Mouse (Mus musculus): ENCODE measurements at regions not wholly inside any gene's neighbourhood (a gene's known extent, or its start where the extent isn't known, plus 50 kb on each side); places are given as distances from the start of the nearest gene placed in this dataset.

DNA sequence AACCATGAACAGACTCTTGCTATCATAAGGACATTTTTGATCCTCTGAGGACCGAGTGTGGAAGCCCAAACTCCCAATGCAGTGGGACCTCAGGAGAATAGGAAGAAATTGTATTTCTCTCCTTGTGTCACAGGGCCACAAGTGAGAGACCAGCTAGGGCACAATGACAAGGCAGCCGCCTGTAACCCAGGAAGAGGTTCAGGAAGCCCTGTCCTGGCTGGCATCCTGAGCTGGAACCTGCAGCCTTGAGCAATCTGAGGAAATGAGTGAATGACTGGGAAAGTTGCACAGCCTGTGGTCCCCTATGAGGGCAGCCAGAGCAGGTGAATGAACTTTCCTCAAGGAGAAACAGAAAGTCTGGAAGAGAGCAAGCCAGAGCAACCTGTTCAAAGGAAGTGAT is 142.0 kb upstream of the Tut7 start:
- Histone ChIP-seq H3K36me3 (no peaks in the 10 kb centered on the region), H3K4me3 (no peak overlapping the region), H3K4me1 (peaks cover 14% of the 10 kb centered on the region), H3K27me3 (ENCODE audit: low read depth, poor library complexity, severe bottlenecking) (peaks cover 46% of the 10 kb centered on the region), H3K27ac (replicated peaks) (no peak overlapping the region), H3K9me3 (replicated peaks) (no peaks in the 10 kb centered on the region)
- DNase-seq (ENCODE audit: low spot score) = no peak
- 91% methylated on average over 2 of the region's 2 CpGs for WGBS

GRCm38 (mm10) chr13:59962676-59963664 is 140.0 kb upstream of the Tut7 start:
- WGBS = 82% methylated on average over 21 of the region's 21 CpGs

GRCm38 (mm10) chr13:59956441-59956840 is 133.5 kb upstream of the Tut7 start:
- H3K27me3 ChIP-seq (ENCODE audit: low read depth, poor library complexity, severe bottlenecking) = no peaks in the 10 kb centered on the region
- H3K4me1 ChIP-seq = peaks cover 9% of the 10 kb centered on the region
- 70% methylated on average over 2 of the region's 2 CpGs for WGBS
- no peak overlapping the region for H3K4me3 ChIP-seq
- no peak for DNase-seq (ENCODE audit: low spot score)
- H3K9me3 ChIP-seq (replicated peaks) = no peaks in the 10 kb centered on the region
- H3K27ac ChIP-seq (replicated peaks) = no peak overlapping the region
- H3K36me3 ChIP-seq = no peaks in the 10 kb centered on the region

More at GRCm38 (mm10) chr13:59962676-59963664, 140.0 kb upstream of the Tut7 start:
- no peaks in the 10 kb centered on the region for H3K4me1 ChIP-seq
- no peak overlapping the region for H3K4me3 ChIP-seq
- H3K36me3 ChIP-seq = no peaks in the 10 kb centered on the region
- peaks cover 26% of the 10 kb centered on the region for H3K27me3 ChIP-seq (ENCODE audit: low read depth, poor library complexity, severe bottlenecking)
- no peak for DNase-seq (ENCODE audit: low spot score)
- no peaks in the 10 kb centered on the region for H3K9me3 ChIP-seq (replicated peaks)
- no peak overlapping the region for H3K27ac ChIP-seq (replicated peaks)

- Histone ChIP-seq H3K27ac (replicated peaks) (no peak overlapping the region), H3K27me3 (ENCODE audit: low read depth, poor library complexity, severe bottlenecking) (no peaks in the 10 kb centered on the region), H3K36me3 (no peaks in the 10 kb centered on the region), H3K4me1 (peaks cover 19% of the 10 kb centered on the region), H3K9me3 (replicated peaks) (no peaks in the 10 kb centered on the region), H3K4me3 (no peak overlapping the region)
- WGBS = 62% methylated on average over 4 of the region's 4 CpGs
- no peak for DNase-seq (ENCODE audit: low spot score)
Measured at GRCm38 (mm10) chr13:59952809-59953208, 129.9 kb upstream of the Tut7 start.

DNA sequence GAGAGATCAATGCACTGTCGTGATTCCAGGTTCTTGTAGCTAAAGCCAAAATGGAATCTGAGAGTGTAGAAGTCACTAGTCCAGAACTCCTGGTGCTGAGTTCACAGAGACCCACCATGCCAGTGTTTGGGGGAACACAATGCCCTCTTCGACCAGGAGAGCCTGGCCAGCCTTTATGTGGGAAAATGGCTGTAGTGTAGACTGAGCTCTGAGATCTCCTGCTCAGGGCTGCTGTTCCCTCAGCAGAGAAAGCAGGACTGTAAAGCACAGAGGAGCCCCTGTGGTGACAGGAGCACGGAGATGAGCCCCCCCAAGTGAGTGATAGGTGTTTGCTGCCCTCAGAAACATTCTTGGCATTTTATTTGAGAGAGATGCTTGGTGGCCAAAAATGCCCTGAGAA is 129.2 kb upstream of the Tut7 start:
- Histone ChIP-seq H3K9me3 (replicated peaks) (no peaks in the 10 kb centered on the region), H3K27ac (replicated peaks) (no peak overlapping the region), H3K27me3 (ENCODE audit: low read depth, poor library complexity, severe bottlenecking) (no peaks in the 10 kb centered on the region), H3K36me3 (no peaks in the 10 kb centered on the region), H3K4me3 (no peak overlapping the region), H3K4me1 (peaks cover 19% of the 10 kb centered on the region)
- WGBS = 68% methylated on average over 3 of the region's 3 CpGs
- no peak for DNase-seq (ENCODE audit: low spot score)

DNA sequence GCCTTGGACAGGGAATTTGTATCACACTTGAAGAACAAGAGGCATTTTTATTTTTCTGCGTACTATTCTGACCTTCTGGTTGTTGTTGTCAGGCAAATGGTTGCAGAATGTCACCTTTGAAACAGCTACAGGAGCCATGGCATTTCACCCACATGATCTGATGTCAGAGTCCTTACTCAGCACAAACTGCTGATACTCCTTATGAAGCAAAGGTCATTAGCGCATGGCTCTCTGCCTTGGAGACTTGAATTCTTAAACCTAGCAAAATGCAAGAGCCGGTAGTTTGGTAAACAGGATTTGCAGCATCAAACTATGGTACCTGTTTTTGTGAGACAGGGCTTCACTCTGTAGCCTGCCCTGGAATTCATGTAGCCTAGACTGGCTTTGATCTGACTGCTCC is 127.3 kb upstream of the Tut7 start:
- H3K36me3 ChIP-seq = no peaks in the 10 kb centered on the region
- WGBS = 92% methylated on average over 3 of the region's 3 CpGs
- H3K27me3 ChIP-seq (ENCODE audit: low read depth, poor library complexity, severe bottlenecking) = no peaks in the 10 kb centered on the region
- H3K4me3 ChIP-seq = no peak overlapping the region
- no peak for DNase-seq (ENCODE audit: low spot score)
- no peaks in the 10 kb centered on the region for H3K9me3 ChIP-seq (replicated peaks)
- peaks cover 9% of the 10 kb centered on the region for H3K4me1 ChIP-seq
- H3K27ac ChIP-seq (replicated peaks) = no peak overlapping the region

DNA sequence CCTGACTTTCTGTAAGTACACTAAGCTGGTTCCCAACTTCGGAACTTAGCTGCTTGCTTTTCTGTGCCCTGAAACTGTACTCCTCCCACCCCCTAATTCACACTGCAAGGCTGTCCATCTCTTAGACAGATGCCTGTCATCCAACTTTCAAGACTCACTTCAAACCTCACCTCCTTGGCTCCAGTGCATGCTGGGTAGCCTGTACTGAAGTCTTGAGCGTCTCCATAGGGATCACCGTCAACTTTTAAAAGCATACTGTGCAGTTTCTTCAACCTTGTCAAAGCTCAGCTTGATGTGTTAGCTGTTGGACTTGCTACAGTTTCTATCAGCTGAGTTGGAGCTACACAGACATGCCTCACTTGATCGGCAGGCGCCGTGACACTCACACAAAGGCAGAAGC is 126.5 kb upstream of the Tut7 start:
- no peak for DNase-seq (ENCODE audit: low spot score)
- 84% methylated on average over 6 of the region's 6 CpGs for WGBS
- Histone ChIP-seq H3K36me3 (no peaks in the 10 kb centered on the region), H3K4me1 (peaks cover 9% of the 10 kb centered on the region), H3K27ac (replicated peaks) (0 out of 2 replicates have a peak overlapping the region, but pooled peaks have one; percentile 6), H3K9me3 (replicated peaks) (no peaks in the 10 kb centered on the region), H3K4me3 (no peak overlapping the region), H3K27me3 (ENCODE audit: low read depth, poor library complexity, severe bottlenecking) (no peaks in the 10 kb centered on the region)

DNA sequence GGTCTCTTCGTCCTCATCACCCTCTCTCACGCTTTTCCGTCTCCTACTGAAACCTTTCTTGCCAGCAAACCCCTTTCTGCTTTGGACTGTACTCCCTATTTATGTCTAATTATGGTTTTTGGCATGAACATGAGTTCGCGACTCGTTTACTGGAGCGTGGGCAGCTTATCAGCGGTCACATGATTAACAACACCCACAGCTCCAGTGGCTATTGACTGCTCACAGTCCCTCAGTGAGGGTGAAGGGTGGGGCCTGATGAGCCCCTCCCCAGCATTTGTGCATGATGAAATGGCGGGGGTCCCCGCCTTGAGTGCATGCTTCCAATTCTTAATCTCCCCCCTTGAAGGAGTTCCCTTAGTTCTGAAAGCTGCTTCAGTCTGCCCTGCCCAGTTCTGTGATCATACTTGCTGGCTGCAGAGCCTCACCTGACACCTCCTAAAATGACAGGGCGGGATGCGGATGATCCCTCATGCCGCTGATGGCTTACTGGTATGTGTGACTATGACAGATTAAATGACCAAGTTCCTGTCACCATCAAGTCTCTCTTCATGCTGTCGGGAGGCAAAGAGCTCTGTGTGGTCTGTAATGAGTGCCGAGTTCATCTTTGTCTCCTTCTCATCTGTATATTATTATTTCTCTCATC is 125.7 kb upstream of the Tut7 start:
- no peak overlapping the region for H3K27ac ChIP-seq (replicated peaks)
- DNase-seq (ENCODE audit: low spot score) = no peak
- H3K4me1 ChIP-seq = peaks cover 12% of the 10 kb centered on the region
- WGBS = 92% methylated on average over 15 of the region's 15 CpGs
- H3K4me3 ChIP-seq = no peak overlapping the region
- 0 out of 2 replicates have a peak, but pooled peaks cover 2% of the 10 kb centered on the region for H3K27me3 ChIP-seq (ENCODE audit: low read depth, poor library complexity, severe bottlenecking)
- H3K36me3 ChIP-seq = no peaks in the 10 kb centered on the region
- H3K9me3 ChIP-seq (replicated peaks) = no peaks in the 10 kb centered on the region

DNA sequence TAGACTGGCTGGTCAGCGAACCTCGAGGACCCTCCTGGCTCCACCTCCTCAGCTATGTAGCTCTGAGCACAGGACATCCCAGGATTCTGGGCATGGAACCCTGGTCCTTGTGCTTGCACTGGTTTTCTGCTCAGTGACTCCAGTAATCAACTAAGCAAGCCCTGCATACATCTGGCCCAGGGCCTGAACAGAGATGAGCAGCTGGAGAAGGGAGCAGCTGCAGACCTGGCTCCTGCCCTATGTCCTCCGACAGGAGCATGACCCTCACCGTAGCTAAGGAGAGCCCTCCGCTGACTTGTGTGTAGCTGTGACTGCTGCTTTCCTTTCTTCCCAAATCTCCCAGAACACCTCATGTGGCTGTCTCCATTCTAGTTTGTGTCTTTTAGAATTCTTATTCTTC is 124.5 kb upstream of the Tut7 start:
- H3K27ac ChIP-seq (replicated peaks) = no peak overlapping the region

GRCm38 (mm10) chr13:59946509-59946908 is 123.6 kb upstream of the Tut7 start:
- no peaks in the 10 kb centered on the region for H3K9me3 ChIP-seq (replicated peaks)
- peaks cover 23% of the 10 kb centered on the region for H3K4me1 ChIP-seq
- H3K27me3 ChIP-seq (ENCODE audit: low read depth, poor library complexity, severe bottlenecking) = peaks cover 23% of the 10 kb centered on the region
- no peaks in the 10 kb centered on the region for H3K36me3 ChIP-seq
- no peak overlapping the region for H3K4me3 ChIP-seq
- no peak for DNase-seq (ENCODE audit: low spot score)
- H3K27ac ChIP-seq (replicated peaks) = no peak overlapping the region
- 81% methylated on average over 4 of the region's 4 CpGs for WGBS

More for the DNA sequence above, 124.5 kb upstream of the Tut7 start:
- Histone ChIP-seq H3K4me3 (no peak overlapping the region), H3K36me3 (no peaks in the 10 kb centered on the region), H3K4me1 (peaks cover 16% of the 10 kb centered on the region), H3K9me3 (replicated peaks) (no peaks in the 10 kb centered on the region), H3K27me3 (ENCODE audit: low read depth, poor library complexity, severe bottlenecking) (peaks cover 13% of the 10 kb centered on the region)
- no peak for DNase-seq (ENCODE audit: low spot score)
- 82% methylated on average over 5 of the region's 5 CpGs for WGBS

DNA sequence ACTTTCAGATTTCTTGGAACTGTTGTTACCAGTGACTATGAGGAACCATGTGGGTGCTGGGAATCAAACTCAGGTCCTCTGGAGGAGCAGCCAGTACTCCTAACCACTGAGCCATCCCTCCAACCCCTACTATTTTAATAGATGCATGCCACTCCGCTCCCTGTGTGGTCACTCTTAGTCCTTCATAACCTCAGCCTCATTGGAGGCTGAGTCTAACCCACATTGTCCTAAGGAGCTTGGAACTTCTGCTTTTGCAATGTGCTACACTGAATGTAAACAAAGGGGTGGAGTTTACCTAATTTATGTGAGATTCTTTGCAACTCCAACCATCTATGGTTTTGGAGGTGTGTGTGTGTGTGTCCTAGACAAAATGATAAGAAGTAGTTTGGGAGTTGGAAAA is 122.7 kb upstream of the Tut7 start:
- H3K4me1 ChIP-seq = peaks cover 31% of the 10 kb centered on the region
- WGBS = 83% methylated on average over 1 of the region's 1 CpGs
- H3K27me3 ChIP-seq (ENCODE audit: low read depth, poor library complexity, severe bottlenecking) = peaks cover 26% of the 10 kb centered on the region
- H3K27ac ChIP-seq (replicated peaks) = no peak overlapping the region; the same call in 1 of the 2 replicates
- H3K4me3 ChIP-seq = no peak overlapping the region
- H3K36me3 ChIP-seq = no peaks in the 10 kb centered on the region
- no peak for DNase-seq (ENCODE audit: low spot score)
- no peaks in the 10 kb centered on the region for H3K9me3 ChIP-seq (replicated peaks)

DNA sequence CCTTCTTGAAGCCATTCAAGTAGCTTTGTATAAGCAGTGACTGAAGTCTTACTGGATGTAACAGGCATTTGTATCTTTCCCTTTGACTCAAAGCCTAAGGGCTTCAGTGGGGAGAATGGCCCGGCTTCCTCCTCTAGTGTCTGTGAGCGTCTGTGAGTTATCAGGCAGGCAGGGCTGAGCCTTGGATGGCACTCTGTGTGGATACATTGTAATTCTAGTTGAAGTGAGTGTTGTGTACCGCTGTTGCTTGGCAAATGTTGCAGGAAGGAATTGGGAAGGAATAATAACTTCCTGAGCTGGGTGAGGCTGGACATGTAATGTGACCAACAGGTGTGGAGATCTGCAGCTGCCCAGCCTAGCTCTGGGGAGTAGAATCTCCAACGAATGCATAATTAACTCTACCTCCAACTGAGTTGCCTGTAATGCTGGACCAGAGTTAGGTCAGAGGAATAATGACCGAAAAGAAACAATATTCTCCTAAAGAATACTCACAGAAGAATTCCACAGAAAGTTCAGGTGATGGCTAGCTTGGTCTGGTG is 120.7 kb upstream of the Tut7 start:
- peaks cover 29% of the 10 kb centered on the region for H3K4me1 ChIP-seq
- no peak overlapping the region for H3K4me3 ChIP-seq
- H3K27ac ChIP-seq (replicated peaks) = no peak overlapping the region
- DNase-seq (ENCODE audit: low spot score) = no peak
- H3K36me3 ChIP-seq = no peaks in the 10 kb centered on the region
- H3K9me3 ChIP-seq (replicated peaks) = no peaks in the 10 kb centered on the region
- 54% methylated on average over 5 of the region's 5 CpGs for WGBS
- peaks cover 41% of the 10 kb centered on the region for H3K27me3 ChIP-seq (ENCODE audit: low read depth, poor library complexity, severe bottlenecking)

- no peaks in the 10 kb centered on the region for H3K9me3 ChIP-seq (replicated peaks)
- H3K4me1 ChIP-seq = peaks cover 29% of the 10 kb centered on the region
- DNase-seq (ENCODE audit: low spot score) = no peak
- no peak overlapping the region for H3K27ac ChIP-seq (replicated peaks)
- 37% methylated on average over 3 of the region's 3 CpGs for WGBS
- H3K4me3 ChIP-seq = no peak overlapping the region
- H3K27me3 ChIP-seq (ENCODE audit: low read depth, poor library complexity, severe bottlenecking) = peaks cover 47% of the 10 kb centered on the region
- no peaks in the 10 kb centered on the region for H3K36me3 ChIP-seq
Measured at GRCm38 (mm10) chr13:59943020-59943419, 120.1 kb upstream of the Tut7 start.
